Mouse (Mus musculus) adipocyte (in vitro differentiated cells): ENCODE results near the gene Cul7.
A peak's percentile ranks its signal among the peaks of the same experiment; 100 is the strongest.

ENCODE experiments used
- DNase-seq: peaks from one replicate; pipeline ENCODE4 v3.0.0-alpha.2; 2016; ENCODE audit warnings: low spot score

The Cul7 gene

GRCm38 (mm10) chr17:46628791-46629684, 21.1 kb upstream of the Cul7 start, which contains the start of gene Ptk7:
Gene Ptk7, minus strand, starts transcription at chr17:46629504.
- DNase-seq, result no peak

GRCm38 (mm10) chr17:46629685-46630441, 20.3 kb upstream of the Cul7 start:
- peak; percentile 66 for DNase-seq

GRCm38 (mm10) chr17:46636831-46637523, 13.2 kb upstream of the Cul7 start:
- DNase-seq, result peak; percentile 81

GRCm38 (mm10) chr17:46639929-46640328, 10.2 kb upstream of the Cul7 start:
- DNase-seq, result no peak

- DNase-seq, result no peak
Observed at GRCm38 (mm10) chr17:46642060-46642459, 8.1 kb upstream of the Cul7 start.

GRCm38 (mm10) chr17:46644152-46644805, 5.9 kb upstream of the Cul7 start:
- no peak for DNase-seq

- peak; percentile 71 for DNase-seq
Observed at GRCm38 (mm10) chr17:46644916-46645475, 5.1 kb upstream of the Cul7 start.

GRCm38 (mm10) chr17:46645561-46646321, 4.4 kb upstream of the Cul7 start, which contains the start of the genes Klc4 and Mrpl2:
Gene Klc4, minus strand, starts transcription at chr17:46646022.
Gene Mrpl2, plus strand, starts transcription at chr17:46646229.
- DNase-seq, result peak; percentile 98

GRCm38 (mm10) chr17:46646322-46646662, 3.8 kb upstream of the Cul7 start:
- DNase-seq, result no peak

GRCm38 (mm10) chr17:46647279-46647678, 2.9 kb upstream of the Cul7 start:
- DNase-seq, result no peak

GRCm38 (mm10) chr17:46648436-46648835, 1.7 kb upstream of the Cul7 start:
- DNase-seq, result no peak

GRCm38 (mm10) chr17:46649811-46650210, 326 bp upstream of the Cul7 start:
- DNase-seq, result no peak

- DNase-seq, result peak; percentile 43
Observed at GRCm38 (mm10) chr17:46651292-46651691, 1.2 kb downstream of the Cul7 start.

- DNase-seq, result no peak
Observed at GRCm38 (mm10) chr17:46651755-46652547, 1.8 kb downstream of the Cul7 start.

GRCm38 (mm10) chr17:46656054-46656453, 5.9 kb downstream of the Cul7 start:
- DNase-seq, result no peak

GRCm38 (mm10) chr17:46661351-46661750, 11.2 kb downstream of the Cul7 start:
- no peak for DNase-seq

GRCm38 (mm10) chr17:46661981-46662380, 11.8 kb downstream of the Cul7 start:
- DNase-seq, result no peak

- DNase-seq, result peak; percentile 66
Observed at GRCm38 (mm10) chr17:46662730-46663129, 12.6 kb downstream of the Cul7 start.

- DNase-seq, result no peak
Observed at GRCm38 (mm10) chr17:46667712-46668111, 17.6 kb downstream of the Cul7 start.

- DNase-seq, result no peak
Observed at GRCm38 (mm10) chr17:46669911-46670310, 19.8 kb downstream of the Cul7 start.
